Mouse (Mus musculus): ENCODE measurements around the gene Spata25. TPM values are rescaled to one million over a fixed set of nuclear protein-coding genes. Genes with fewer than 3 reads are reported as not detected.
"Not testable (repeated sequence)": the region's sequence is repeated elsewhere in the genome, so short reads cannot be mapped to it uniquely, and the experiment has no call there.

Gene Spata25
- polyA plus RNA-seq, 1 experiment: 0.70 TPM

DNA sequence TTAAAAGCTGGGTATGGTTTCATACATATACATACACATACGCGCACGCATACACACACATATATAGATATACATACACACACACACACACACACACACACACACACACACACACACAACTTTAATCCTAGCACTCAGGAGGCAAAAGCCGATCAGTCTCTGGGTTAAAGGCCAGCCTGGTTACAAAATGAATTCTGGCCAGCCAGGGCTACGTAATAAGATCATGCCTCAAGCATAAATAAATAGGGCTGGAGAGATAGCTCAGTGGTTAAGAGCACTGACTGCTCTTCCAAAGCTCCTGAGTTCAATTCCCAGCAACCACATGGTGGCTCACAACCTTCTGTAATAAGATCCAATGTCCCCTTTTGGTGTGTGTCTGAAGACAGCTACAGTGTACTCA, 27.2 kb upstream of the Spata25 start:
- DNase-seq (ENCODE audit: low read depth): not testable (repeated sequence)

DNA sequence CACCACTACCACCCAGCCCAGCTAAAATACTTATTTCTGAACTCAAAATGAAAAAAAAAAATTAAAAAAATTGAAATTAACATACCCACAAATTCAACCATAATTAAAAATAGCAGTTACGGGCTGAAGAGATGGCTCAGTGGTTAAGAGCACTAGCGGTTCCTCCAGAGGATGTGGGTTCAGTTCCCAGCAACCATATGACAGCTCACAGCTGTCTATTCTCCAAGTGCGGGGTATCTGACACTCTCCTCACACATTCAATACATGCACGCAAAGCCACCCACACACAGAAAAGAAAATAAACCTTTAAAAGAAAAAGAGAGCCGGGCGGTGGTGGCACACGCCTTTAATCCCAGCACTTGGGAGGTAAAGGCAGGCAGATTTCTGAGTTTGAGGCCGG, 21.7 kb upstream of the Spata25 start:
- no peak for DNase-seq (ENCODE audit: low read depth)

DNA sequence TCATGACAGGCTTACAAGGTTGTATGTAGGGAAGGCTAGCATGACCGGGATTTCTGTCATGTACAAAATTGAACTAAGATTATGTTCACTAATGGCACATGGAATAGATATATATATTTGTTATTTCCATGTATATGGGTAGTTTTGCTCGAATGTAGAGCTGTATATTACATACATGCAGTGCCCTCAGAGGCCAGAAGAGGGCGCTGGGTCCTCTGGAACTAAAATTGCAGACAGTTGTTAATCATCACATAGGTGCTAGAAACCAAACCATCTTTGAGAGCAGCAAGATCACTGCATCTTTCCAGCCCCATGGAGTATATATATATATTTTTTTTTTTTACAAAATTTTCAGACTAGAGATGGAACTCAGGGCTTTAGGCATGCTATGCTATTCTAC, 17.4 kb upstream of the Spata25 start:
- no peak for DNase-seq (ENCODE audit: low read depth)

DNA sequence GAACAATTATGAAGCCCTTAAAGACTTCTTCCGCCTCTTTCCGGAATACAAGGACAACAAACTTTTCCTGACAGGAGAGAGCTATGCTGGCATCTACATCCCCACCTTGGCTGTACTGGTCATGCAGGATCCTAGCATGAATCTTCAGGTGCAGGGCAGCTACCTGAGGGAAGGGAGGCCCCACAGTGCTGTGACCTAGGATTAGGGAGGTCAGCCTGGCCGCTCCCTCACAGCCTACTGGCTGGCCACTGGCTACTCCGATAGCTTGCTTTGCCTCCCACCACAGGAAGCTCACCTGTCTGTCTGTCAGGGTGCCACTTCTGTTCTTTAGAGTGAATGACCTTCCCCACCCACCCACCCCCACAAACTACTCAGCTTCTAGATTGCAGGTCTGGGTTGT, 6.8 kb upstream of the Spata25 start:
- DNase-seq (ENCODE audit: low read depth): no peak

DNA sequence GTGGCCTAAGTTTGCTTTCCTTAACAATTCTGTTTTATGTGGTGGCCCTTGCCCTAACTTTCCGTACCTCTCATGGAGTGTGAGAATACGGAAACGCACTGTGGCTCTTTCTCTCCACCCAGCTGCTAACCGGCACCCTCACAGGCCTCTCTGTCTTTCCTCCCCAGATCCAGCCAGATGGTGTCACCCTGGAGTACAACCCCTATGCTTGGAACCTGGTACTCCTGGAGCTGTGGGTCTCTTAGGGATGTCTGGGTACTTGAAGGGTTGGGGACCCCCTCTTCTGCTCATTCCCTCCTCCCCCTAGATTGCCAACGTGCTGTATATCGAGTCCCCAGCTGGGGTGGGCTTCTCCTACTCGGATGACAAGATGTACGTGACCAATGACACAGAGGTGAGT, 6.2 kb upstream of the Spata25 start:
- DNase-seq (ENCODE audit: low read depth): no peak

DNA sequence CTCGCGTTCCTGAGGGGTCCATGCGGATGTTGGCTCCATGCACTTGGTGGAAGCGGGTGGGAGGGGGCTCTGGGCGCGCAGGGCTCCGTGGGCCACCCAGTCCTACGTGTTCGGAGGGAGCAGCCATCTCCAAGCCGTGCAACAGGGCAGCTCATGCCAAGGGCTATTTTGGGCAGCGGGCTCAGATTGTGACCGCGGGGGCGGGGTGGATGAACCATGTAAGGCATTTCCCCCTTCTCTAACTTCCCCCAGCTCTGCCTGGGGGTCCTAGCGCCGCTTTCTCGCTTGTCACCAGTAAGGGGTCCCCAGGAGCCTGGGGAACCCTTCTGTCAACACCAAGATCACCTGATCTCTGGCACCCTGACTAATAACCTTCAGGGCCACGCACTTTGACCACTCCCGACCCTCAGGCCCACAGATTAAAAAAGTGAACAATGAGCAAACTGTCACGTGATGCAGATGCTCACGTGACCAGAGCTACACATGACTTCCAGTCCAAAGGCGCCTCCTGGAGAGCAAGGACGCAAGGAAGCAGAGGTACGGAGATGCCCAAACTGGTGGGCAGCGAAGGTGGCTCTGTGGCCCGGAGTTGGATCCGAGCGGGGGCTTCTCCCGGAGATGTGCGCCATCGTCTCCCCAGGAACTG, 5.1 kb upstream of the Spata25 start, which contains the start of gene Neurl2:
TSS of gene Neurl2 (minus strand) at position 143 of the 646 bp plus-strand sequence.
- DNase-seq (ENCODE audit: low read depth): peak; percentile 52

DNA sequence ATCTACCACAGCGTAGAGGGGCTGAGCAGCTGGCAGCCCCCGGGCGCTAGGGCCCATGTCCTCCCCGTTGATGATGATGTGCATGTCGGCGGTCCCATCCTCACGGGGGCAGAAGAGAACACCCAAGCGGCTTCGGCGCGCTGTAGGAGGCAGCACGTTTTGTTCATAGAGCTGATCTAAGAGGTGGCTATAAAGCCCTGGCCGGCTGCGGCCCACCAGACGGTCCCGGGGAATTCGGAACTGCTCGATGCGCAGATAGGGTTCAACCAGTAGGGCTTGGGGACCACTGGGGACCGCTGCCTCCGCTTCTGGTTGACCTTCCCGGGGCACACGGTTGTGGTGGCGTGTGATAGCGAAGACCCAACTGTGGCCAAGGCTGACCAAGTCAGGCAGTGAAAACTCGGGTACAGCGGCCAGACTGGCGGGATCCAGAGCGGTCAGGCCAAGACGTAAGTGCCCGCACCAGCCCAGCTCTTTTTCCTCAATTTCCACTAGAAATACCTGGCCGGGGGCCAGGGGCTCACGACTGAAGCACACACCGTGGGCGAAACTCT, 4.5 kb upstream of the Spata25 start, which contains the start of gene Ctsa:
TSS of gene Ctsa (plus strand) at position 126 of the 554 bp plus-strand sequence.
- no peak for DNase-seq (ENCODE audit: low read depth)

DNA sequence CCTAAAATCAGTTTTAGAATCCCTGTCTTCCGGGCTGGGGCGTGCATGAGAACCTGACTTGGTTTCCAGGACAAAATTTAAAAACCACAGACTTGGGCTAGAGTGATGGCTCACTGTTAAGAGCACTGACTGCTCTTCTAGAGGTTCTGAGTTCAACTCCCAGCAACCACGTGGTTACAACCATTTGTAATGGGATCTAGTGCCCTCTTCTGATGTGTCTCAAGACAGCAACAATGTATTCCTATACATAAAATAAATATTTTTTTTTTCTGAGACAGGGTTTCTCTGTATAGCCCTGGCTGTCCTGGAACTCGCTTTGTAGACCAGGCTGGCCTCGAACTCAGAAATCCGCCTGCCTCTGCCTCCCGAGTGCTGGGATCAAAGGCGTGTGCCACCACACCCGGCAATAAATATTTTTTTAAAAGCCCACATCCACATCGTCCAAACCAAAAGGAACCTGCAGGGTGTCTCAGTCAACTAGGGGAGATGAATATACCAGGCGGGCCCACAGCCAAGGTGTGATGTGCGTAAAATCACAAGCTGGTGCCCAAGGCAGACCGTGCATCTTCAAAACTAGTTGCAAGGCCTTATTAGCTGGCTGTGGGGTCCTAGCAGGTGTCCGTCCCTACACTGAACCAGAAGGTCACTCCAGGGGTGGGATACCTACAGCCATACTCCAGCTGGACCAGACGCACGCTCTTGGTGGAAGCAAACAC, 3.9 kb upstream of the Spata25 start:
- no peak for DNase-seq (ENCODE audit: low read depth)

DNA sequence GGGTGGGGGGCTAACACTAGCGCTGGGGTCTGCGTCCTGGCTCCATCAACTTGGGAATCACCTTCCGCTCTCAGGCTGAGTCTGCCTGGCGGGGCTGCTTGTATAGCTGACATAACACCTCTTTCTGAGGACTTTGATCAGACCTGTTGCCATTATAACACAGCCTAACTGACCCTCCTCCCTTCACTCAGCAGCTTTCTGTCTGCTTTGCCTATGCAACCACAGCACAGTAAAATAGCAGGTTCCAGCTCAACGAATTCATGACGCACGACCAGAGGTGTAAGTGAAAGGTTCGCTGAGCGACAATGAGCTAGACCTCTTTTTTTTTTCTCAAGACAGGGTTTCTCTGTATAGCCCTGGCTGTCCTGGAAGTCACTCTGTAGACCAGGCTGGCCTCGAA, 2.7 kb upstream of the Spata25 start:
- DNase-seq (ENCODE audit: low read depth): no peak

DNA sequence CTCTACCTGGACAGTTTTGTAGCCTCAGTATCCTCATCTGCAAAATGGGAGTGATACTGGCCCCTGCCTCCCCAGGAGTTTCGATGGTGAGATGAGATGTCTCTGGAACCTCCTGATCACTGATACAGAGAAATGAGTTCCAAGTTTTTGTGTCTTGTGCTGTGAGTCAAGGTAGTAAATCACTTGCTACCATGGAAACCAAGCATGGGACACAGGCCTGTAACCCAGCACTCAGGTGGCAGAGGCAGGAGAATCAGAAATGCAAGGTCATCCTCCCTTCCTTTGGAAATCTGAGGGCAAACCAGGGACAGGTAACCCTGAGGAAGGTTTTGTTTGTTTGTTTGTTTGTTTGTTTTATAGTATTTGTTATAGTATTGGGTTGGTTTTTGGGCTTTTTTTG, 753 bp upstream of the Spata25 start:
- DNase-seq (ENCODE audit: low read depth): no peak

DNA sequence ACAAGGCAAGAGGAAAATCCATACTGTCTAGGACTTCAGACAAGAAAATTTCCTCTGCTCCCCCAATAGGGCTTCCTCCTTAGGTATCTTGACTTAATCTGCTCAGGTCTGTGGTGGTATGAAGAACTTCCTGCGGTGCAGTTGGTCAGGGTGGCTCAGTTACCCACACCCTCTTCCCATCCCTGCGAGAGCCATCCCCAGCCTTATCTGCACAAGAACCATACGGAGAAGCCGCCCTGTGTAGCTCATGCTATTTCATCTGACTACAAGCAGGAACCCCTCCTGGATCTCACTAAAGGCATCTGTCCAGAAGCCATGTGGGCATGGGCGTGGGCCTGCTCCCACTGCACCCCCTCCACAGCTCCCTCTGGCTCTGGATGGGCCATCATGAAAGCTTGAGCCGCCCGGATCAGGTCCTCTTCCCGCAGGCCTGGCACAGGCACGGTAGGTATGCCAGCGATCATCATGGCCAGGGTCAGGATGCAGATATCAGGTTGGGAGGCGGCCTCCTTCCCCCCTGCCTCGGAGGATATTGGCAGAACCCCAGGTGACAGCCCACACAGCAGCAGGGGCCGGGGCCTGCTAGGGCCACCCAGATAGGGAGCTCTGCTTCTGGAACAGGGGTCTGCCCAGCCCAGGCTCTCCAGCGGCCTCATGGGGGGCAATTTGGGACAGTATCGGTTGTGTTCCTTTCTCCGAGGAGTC, 1.0 kb downstream of the Spata25 start:
- DNase-seq (ENCODE audit: low read depth): no peak

DNA sequence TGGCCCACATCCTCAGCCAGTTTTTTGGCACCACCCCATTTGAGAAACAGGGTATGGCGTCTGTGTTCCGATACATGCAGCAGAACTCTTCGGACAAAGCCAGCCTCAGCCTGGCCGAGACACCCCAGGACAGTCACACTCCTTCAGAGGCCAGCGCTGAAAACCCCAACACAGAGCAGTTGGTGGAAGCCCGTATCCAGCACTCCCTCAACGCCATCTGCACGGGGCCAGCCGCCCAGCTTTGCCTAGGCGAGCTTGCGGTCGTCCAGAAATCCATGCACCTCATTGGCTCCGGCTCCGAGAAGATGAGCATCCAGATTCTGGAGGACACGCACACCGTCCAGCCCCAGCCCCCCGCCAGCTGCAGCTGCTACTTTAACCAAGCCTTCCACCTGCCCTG, 2.8 kb downstream of the Spata25 start:
- DNase-seq (ENCODE audit: low read depth): no peak

DNA sequence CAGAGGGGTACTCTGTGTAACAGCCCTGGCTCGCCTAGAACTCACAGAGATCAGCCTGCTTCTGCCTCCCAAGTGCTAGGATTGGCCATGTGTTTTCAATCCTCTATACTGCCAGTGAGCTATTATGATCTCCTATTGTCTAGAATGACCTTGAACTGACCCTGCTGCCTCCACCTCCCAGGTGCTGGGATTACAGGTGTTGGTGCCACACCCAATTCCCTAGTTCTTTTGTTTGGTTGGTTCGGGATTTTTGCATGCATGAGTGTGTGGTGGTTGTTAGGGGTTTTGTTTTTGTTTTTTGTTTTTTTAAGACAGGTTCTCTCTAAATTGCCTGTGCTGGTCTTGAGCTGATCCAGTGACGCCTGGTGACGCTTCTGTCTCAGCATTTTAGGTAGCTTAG, 4.4 kb downstream of the Spata25 start:
- no peak for DNase-seq (ENCODE audit: low read depth)

DNA sequence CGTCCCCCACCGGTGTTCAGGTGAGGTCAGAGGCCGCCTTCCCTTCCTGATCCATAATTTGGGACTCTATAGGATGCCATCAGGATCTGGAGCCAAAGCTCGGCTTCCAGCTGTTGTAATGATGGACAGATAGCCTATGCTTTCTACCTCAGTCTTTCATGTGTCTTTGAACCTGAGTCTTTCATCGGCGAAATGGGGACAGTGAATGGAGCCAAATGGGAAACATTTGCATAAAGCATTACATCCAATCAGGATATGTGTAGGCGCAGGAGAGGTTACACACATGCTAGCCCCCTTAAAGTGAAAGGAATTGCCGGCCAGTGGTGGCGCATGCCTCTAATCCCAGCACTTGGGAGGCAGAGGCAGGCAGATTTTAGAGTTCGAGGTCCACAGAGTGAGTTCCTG, 5.2 kb downstream of the Spata25 start:
- DNase-seq (ENCODE audit: low read depth): no peak

DNA sequence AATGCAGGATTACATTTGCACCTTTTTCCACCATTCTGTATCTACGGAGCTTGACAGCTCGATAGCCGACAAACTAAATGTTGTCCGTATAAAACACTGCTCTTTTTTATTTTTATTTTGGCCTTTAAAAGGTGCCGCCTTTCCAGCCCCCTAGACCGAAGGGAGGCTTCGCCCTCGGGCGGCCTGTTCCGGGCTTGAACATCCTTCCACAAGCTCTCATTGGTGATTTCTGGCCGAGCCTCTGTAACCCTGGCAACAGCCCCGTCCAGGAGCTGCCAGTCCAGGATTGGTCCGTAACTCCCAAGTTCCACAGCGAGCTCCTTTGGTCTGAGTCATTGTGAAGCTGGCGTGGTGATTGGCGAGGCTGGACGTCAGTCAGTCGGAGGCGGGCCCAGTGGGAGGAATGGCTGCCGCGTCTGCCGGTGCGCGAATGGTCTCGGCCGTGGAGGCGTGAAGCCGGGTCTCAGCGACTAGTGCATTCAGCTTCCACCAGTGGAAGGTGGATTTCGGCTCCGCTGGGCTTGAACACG, 5.6 kb downstream of the Spata25 start, which contains the start of gene Zswim1:
TSS of gene Zswim1 (plus strand) at position 51 of the 530 bp plus-strand sequence.
- DNase-seq (ENCODE audit: low read depth): no peak

DNA sequence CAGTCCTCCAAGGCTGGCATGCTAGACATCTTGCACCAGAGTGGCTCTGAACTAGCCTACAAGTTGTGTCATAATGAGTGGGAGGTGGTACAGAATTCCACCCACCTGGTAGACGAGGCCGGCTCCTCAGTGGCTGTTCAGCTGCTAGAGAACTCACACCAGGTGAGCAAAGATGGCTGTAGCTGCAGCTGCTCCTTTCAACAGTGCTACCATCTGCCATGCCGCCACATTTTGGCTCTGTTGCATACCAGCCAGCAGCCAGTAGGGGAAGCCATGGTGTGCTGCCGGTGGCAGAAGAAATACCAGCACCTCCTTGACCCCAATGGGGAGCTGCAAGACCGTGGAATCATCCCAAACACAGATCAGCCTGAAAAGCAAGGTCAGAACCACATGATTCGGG, 7.3 kb downstream of the Spata25 start:
- no peak for DNase-seq (ENCODE audit: low read depth)

DNA sequence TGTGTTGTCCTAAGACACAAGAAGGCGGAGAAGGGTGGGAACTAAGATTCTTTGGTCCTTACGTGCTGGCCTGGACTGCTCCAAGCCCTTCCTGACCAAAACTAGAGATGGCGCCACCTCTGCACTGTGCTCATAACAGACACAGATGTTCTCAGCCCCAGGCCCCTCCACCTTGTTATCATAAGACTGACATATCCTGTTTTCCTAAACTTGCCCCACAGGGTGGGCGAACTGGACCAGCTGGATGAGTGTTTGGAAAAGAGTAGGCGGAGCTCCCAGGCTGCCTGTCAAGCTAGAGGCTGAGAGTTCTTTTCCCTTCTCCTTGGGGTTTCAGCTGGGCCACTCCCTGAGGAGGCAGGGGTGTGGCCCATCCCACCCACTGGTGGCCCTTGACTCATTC, 10.6 kb downstream of the Spata25 start:
- no peak for DNase-seq (ENCODE audit: low read depth)

DNA sequence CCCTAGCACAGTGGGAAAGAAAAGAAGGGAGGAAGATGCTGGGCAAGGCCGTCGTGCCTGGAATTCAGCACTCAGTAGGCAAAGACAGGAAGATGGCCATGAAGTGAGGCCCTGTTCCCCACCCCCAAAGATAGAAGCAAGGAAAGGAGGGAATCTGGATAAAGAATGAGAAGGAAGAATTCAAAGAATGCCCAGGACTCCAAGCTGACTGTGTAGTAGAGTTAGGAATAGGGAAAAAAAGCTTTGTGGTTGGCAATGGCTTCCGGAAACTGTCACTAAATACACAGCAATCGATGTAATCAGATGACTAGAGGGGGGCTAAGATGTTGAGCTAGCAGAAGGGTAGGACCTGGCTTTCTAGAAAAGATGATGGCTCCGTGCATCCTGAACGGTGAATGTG, 11.1 kb downstream of the Spata25 start:
- DNase-seq (ENCODE audit: low read depth): no peak

DNA sequence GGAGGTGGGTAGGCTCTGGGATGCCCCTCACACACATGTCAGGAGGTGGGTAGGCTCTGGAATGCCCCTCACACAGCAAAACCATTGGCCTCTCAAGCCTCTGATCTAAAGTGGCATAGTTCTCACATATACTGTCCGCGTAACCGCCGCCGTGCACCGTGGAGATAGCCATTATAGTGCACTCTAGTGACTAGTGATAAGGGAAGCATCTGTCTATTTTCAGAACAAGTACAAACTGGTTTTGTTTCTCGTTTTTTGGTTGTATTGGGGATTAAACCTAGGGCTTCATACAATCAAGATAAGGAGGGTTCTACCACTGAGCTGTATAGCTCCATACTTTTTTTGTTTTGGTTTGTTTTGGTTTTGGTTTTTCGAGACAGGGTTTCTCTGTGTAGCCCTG, 12.5 kb downstream of the Spata25 start:
- no peak for DNase-seq (ENCODE audit: low read depth)

DNA sequence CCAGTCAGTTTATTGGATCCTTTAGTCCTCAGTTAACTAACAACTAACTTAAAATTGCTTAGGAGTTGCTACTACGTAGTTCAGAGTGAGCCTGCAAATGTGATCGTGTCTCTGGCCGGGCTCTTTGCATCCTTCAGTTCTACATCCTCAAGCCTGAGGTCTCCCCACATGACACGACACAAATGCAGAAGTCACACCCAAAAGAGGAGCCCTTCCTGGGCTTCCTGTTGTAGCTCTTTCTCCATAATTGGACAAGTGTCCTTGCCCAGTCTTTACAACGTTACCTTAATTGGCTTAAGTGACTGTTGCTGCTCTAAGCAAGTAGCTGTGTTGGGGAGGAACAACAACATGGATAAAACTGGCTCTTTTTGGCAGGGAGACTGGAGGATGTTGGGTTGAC, 13.0 kb downstream of the Spata25 start:
- DNase-seq (ENCODE audit: low read depth): no peak

DNA sequence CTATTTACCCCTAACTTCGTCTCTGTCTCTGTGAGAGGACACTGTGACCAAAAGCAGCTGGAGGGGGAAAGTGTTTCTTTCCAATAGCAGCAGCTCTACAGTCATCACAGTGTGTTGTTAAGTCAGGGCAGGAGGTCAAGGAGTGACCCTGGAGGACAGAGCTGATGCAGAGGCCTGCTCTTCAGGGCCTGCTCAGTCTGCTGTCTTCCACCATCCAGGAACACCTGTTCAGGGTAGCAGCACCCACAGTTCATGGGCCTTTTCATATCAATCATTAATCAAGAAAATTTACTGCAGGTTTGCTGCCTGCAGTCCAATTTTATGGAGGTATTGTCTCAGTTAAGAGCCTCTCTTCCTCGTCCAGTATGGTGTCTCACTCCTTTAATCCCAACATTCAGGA, 14.8 kb downstream of the Spata25 start:
- DNase-seq (ENCODE audit: low read depth): no peak

DNA sequence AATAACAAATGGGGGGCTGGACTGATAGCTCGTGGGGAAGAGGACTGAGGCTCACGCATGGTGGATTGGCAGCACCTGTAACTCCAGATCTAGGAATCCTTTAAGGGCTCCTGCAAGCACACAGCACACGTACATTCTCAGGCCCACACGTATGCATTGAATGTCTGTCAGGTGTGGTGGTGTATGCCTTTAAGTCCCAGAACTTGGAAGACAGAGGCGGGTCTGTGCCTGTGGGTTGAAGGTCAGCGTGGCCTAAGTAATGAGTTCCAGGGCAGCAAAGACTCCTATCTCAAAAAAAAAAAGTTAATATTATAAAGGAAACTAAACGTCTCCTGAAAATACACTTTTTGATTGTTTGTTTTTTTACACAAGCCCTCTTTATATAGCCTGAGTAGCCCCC, 21.7 kb downstream of the Spata25 start:
- DNase-seq (ENCODE audit: low read depth): no peak
